Mouse (Mus musculus): Measurements from ENCODE around the gene Sytl3.
"Not testable (repeated sequence)": the region's sequence is repeated elsewhere in the genome, so short reads cannot be mapped to it uniquely, and the experiment has no call there.

Sytl3 gene

GRCm38 (mm10) chr17:6689344-6689743 is 30.5 kb downstream of the Sytl3 start:
- not testable (repeated sequence) for DNase-seq (ENCODE audit: inconsistent age in 2 of 2, low spot score in 1 of 2)

GRCm38 (mm10) chr17:6691596-6691995 is 32.7 kb downstream of the Sytl3 start:
- DNase-seq (ENCODE audit: inconsistent age in 2 of 2, low spot score in 1 of 2), result peak; percentile 80 to 96

GRCm38 (mm10) chr17:6695712-6696111 is 36.8 kb downstream of the Sytl3 start:
- peak in 1 of 2 experiments; percentile 33 for DNase-seq (ENCODE audit: inconsistent age in 2 of 2, low spot score in 1 of 2)

- not testable (repeated sequence) for DNase-seq (ENCODE audit: inconsistent age in 2 of 2, low spot score in 1 of 2)
These were observed 37.6 kb downstream of the Sytl3 start for GRCm38 (mm10) chr17:6696521-6696920.

GRCm38 (mm10) chr17:6697224-6697775 is 38.4 kb downstream of the Sytl3 start:
- DNase-seq (ENCODE audit: inconsistent age in 2 of 2, low spot score in 1 of 2), result peak; percentile 58 to 89

- DNase-seq (ENCODE audit: inconsistent age in 2 of 2, low spot score in 1 of 2), result not testable (repeated sequence)
These were observed 40.6 kb downstream of the Sytl3 start for GRCm38 (mm10) chr17:6699502-6699901.

GRCm38 (mm10) chr17:6700077-6700476 is 41.2 kb downstream of the Sytl3 start:
- not testable (repeated sequence) for DNase-seq (ENCODE audit: inconsistent age in 2 of 2, low spot score in 1 of 2)

GRCm38 (mm10) chr17:6702625-6703221 is 43.8 kb downstream of the Sytl3 start:
- DNase-seq (ENCODE audit: inconsistent age in 2 of 2, low spot score in 1 of 2), result peak in 1 of 2 experiments; percentile 40

- DNase-seq (ENCODE audit: inconsistent age in 2 of 2, low spot score in 1 of 2), result not testable (repeated sequence)
These were observed 44.7 kb downstream of the Sytl3 start for GRCm38 (mm10) chr17:6703381-6704270.

- DNase-seq (ENCODE audit: inconsistent age in 2 of 2, low spot score in 1 of 2), result not testable (repeated sequence)
These were observed 47.6 kb downstream of the Sytl3 start for GRCm38 (mm10) chr17:6706448-6706847.

- not testable (repeated sequence) for DNase-seq (ENCODE audit: inconsistent age in 2 of 2, low spot score in 1 of 2)
These were observed 48.5 kb downstream of the Sytl3 start for GRCm38 (mm10) chr17:6707422-6707821.

- DNase-seq (ENCODE audit: inconsistent age in 2 of 2, low spot score in 1 of 2), result not testable (repeated sequence)
These were observed 49.3 kb downstream of the Sytl3 start for GRCm38 (mm10) chr17:6708194-6708593.

GRCm38 (mm10) chr17:6713483-6713882 is 54.6 kb downstream of the Sytl3 start:
- DNase-seq (ENCODE audit: inconsistent age in 2 of 2, low spot score in 1 of 2), result not testable (repeated sequence)

- DNase-seq (ENCODE audit: inconsistent age in 2 of 2, low spot score in 1 of 2), result not testable (repeated sequence)
These were observed 55.1 kb downstream of the Sytl3 start for GRCm38 (mm10) chr17:6713944-6714343.

GRCm38 (mm10) chr17:6727996-6728610 is 69.2 kb downstream of the Sytl3 start:
- DNase-seq (ENCODE audit: inconsistent age in 2 of 2, low spot score in 1 of 2), result no peak

- DNase-seq (ENCODE audit: inconsistent age in 2 of 2, low spot score in 1 of 2), result no peak
These were observed 70.4 kb downstream of the Sytl3 start for GRCm38 (mm10) chr17:6729244-6729742.

GRCm38 (mm10) chr17:6731132-6731531 is 72.2 kb downstream of the Sytl3 start:
- no peak for DNase-seq (ENCODE audit: inconsistent age in 2 of 2, low spot score in 1 of 2)

- no peak for DNase-seq (ENCODE audit: inconsistent age in 2 of 2, low spot score in 1 of 2)
These were observed 72.7 kb downstream of the Sytl3 start for GRCm38 (mm10) chr17:6731634-6732033.

- no peak for DNase-seq (ENCODE audit: inconsistent age in 2 of 2, low spot score in 1 of 2)
These were observed 73.8 kb downstream of the Sytl3 start for GRCm38 (mm10) chr17:6732665-6733064.

GRCm38 (mm10) chr17:6733322-6733875 is 74.5 kb downstream of the Sytl3 start:
- no peak for DNase-seq (ENCODE audit: inconsistent age in 2 of 2, low spot score in 1 of 2)

All from adrenal gland, adult (tissue).